Mouse (Mus musculus) heart, embryonic 14.5 days (tissue): ENCODE measurements around the gene Cd300e. TPM values are rescaled to one million over a fixed set of nuclear protein-coding genes. Genes with fewer than 3 reads are reported as not detected.

Experiments used
- ATAC-seq: fragments of 200-750 bp; cut with Nextera tagmentation; 2 replicates; pipeline ENCODE4 v1.8.0; 2017; ENCODE audit warnings: low read depth, moderate TSS enrichment; ENCODE audit not compliant: insufficient number of reproducible peaks, insufficient read depth, low FRiP score
- H3K27ac ChIP-seq, 2 experiments: fragments of 200-500 bp in 1 of 2; fragments of 300-500 bp in 1 of 2; sonication (generic) in 1 of 2; replicated peaks in 1 of 2; 2 replicates each; pipeline ENCODE4 v1.5.1; 2012 to 2014; ENCODE audit warnings: low read depth in 2 of 2, low read length in 2 of 2, control low read depth in 1 of 2, mild to moderate bottlenecking in 1 of 2, mixed read lengths in 1 of 2; ENCODE audit not compliant: control insufficient read depth in 1 of 2, insufficient read depth in 1 of 2
- H3K27me3 ChIP-seq: fragments of 300-500 bp; sonication (generic); 2 replicates; pipeline ENCODE4 v1.6.1; 2014; ENCODE audit warnings: mild to moderate bottlenecking, low read length, control low read depth; ENCODE audit not compliant: control insufficient read depth, insufficient read depth
- H3K36me3 ChIP-seq: fragments of 300-500 bp; sonication (generic); 2 replicates; pipeline ENCODE4 v1.6.1; 2014; ENCODE audit warnings: mild to moderate bottlenecking, control low read depth, low read length, mixed read lengths; ENCODE audit not compliant: control insufficient read depth, insufficient read depth
- H3K4me1 ChIP-seq, 2 experiments: fragments of 200-500 bp in 1 of 2; fragments of 300-500 bp in 1 of 2; sonication (generic) in 1 of 2; 2 replicates each; pipeline ENCODE4 v1.6.1; 2012 to 2014; ENCODE audit warnings: low read length in 2 of 2, control low read depth in 1 of 2, mixed read lengths in 1 of 2; ENCODE audit not compliant: control insufficient read depth in 2 of 2, insufficient read depth in 2 of 2
- H3K4me2 ChIP-seq: fragments of 300-500 bp; sonication (generic); 2 replicates; pipeline ENCODE4 v1.6.1; 2014; ENCODE audit warnings: mild to moderate bottlenecking, low read length
- H3K4me3 ChIP-seq, 2 experiments: fragments of 200-500 bp in 1 of 2; fragments of 300-500 bp in 1 of 2; sonication (generic) in 1 of 2; 2 replicates each; pipeline ENCODE4 v1.5.1; 2012 to 2014; ENCODE audit warnings: low read length in 2 of 2, mild to moderate bottlenecking in 2 of 2, control low read depth in 1 of 2, low read depth in 1 of 2, moderate library complexity in 1 of 2; ENCODE audit not compliant: control insufficient read depth in 1 of 2, insufficient read depth in 1 of 2
- H3K9ac ChIP-seq: fragments of 300-500 bp; sonication (generic); 2 replicates; pipeline ENCODE4 v1.6.1; 2014; ENCODE audit warnings: mild to moderate bottlenecking, low read length
- H3K9me3 ChIP-seq: fragments of 300-500 bp; sonication (generic); 2 replicates; pipeline ENCODE4 v1.6.1; 2016; ENCODE audit warnings: low read length, control low read depth; ENCODE audit not compliant: control insufficient read depth
- WGBS: fragments of 180-500 bp; shearing (Covaris S2); extraction: QIAGEN DNeasy Blood & Tissue Kit; methylation state at CpG from one replicate; pipeline ENCODE4 v1.1.7; 2014; 5-methylcytosine and 5-hydroxymethylcytosine counted together
- polyA plus RNA-seq: library from polyadenylated mRNA; unstranded; fragments of >200 nt; fragmentation: Nextera tagmentation; extraction: Ambion mirVana; gene quantifications from 2 replicates; pipeline ENCODE4 v1.2.1, GENCODE M21; 2014

Gene Cd300e
- polyA plus RNA-seq, 1 experiment from 2014 or later, result not detected

GRCm38 (mm10) chr11:115091362-115091901 is 29.5 kb upstream of the Cd300e start, which contains the start of gene Rab37:
Gene Rab37, plus strand, starts transcription at chr11:115091431.
- WGBS, result 2% methylated on average over 36 of the region's 36 CpGs
- Histone ChIP-seq H3K27ac (no peak within 1 kb of the TSS), H3K27me3 (peaks cover 35% of the 10 kb centered on the region), H3K4me2 (peak within 1 kb of the TSS; percentile 16; the same call in 1 of the 2 replicates), H3K36me3 (no peaks in the 10 kb centered on the region), H3K4me3 (no peak within 1 kb of the TSS), H3K9ac (no peak within 1 kb of the TSS), H3K4me1 (no peaks in the 10 kb centered on the region; a peak in 1 of 4 replicates), H3K9me3 (peaks cover 5% of the 10 kb centered on the region)
- ATAC-seq, result no peak

GRCm38 (mm10) chr11:115089853-115090252 is 27.9 kb upstream of the Cd300e start:
- Histone ChIP-seq H3K9ac (no peak overlapping the region), H3K27me3 (peaks cover 41% of the 10 kb centered on the region), H3K9me3 (peaks cover 5% of the 10 kb centered on the region), H3K4me3 (no peak overlapping the region), H3K27ac (no peak overlapping the region), H3K4me1 (no peaks in the 10 kb centered on the region; a peak in 1 of 4 replicates), H3K4me2 (no peak overlapping the region), H3K36me3 (no peaks in the 10 kb centered on the region)
- 63% methylated on average over 6 of the region's 6 CpGs for WGBS
- no peak for ATAC-seq

GRCm38 (mm10) chr11:115086213-115086612 is 24.2 kb upstream of the Cd300e start:
- no peak overlapping the region for H3K4me2 ChIP-seq
- no peak overlapping the region for H3K27ac ChIP-seq
- no peaks in the 10 kb centered on the region for H3K4me1 ChIP-seq
- no peaks in the 10 kb centered on the region for H3K36me3 ChIP-seq
- H3K9me3 ChIP-seq, result no peaks in the 10 kb centered on the region
- WGBS, result 53% methylated on average over 7 of the region's 7 CpGs
- ATAC-seq, result no peak
- H3K4me3 ChIP-seq, result no peak overlapping the region
- H3K9ac ChIP-seq, result no peak overlapping the region
- H3K27me3 ChIP-seq, result peaks cover 33% of the 10 kb centered on the region

GRCm38 (mm10) chr11:115085064-115085463 is 23.1 kb upstream of the Cd300e start:
- Histone ChIP-seq H3K27ac (no peak overlapping the region), H3K27me3 (peaks cover 22% of the 10 kb centered on the region), H3K9ac (no peak overlapping the region), H3K36me3 (no peaks in the 10 kb centered on the region), H3K9me3 (no peaks in the 10 kb centered on the region), H3K4me1 (no peaks in the 10 kb centered on the region), H3K4me2 (no peak overlapping the region), H3K4me3 (no peak overlapping the region)
- WGBS, result 68% methylated on average over 8 of the region's 8 CpGs
- ATAC-seq, result no peak

GRCm38 (mm10) chr11:115084595-115084994 is 22.6 kb upstream of the Cd300e start:
- ATAC-seq, result no peak
- H3K9ac ChIP-seq, result no peak overlapping the region
- peaks cover 19% of the 10 kb centered on the region for H3K27me3 ChIP-seq
- H3K27ac ChIP-seq, result no peak overlapping the region
- H3K4me1 ChIP-seq, result no peaks in the 10 kb centered on the region
- no peaks in the 10 kb centered on the region for H3K9me3 ChIP-seq
- H3K4me3 ChIP-seq, result no peak overlapping the region
- H3K36me3 ChIP-seq, result no peaks in the 10 kb centered on the region
- H3K4me2 ChIP-seq, result no peak overlapping the region
- 44% methylated on average over 12 of the region's 12 CpGs for WGBS

GRCm38 (mm10) chr11:115083376-115084139 is 21.6 kb upstream of the Cd300e start:
- WGBS, result 39% methylated on average over 18 of the region's 18 CpGs
- Histone ChIP-seq H3K27me3 (peaks cover 19% of the 10 kb centered on the region), H3K4me2 (no peak overlapping the region), H3K36me3 (no peaks in the 10 kb centered on the region), H3K27ac (no peak overlapping the region), H3K9ac (no peak overlapping the region), H3K4me3 (no peak overlapping the region), H3K9me3 (no peaks in the 10 kb centered on the region), H3K4me1 (no peaks in the 10 kb centered on the region)
- no peak for ATAC-seq

GRCm38 (mm10) chr11:115082196-115082595 is 20.2 kb upstream of the Cd300e start:
- no peak overlapping the region for H3K27ac ChIP-seq
- WGBS, result 57% methylated on average over 6 of the region's 6 CpGs

More at GRCm38 (mm10) chr11:115082196-115082595, 20.2 kb upstream of the Cd300e start:
- Histone ChIP-seq H3K4me3 (no peak overlapping the region), H3K27me3 (peaks cover 19% of the 10 kb centered on the region), H3K36me3 (no peaks in the 10 kb centered on the region), H3K4me1 (no peaks in the 10 kb centered on the region), H3K9ac (no peak overlapping the region), H3K9me3 (no peaks in the 10 kb centered on the region), H3K4me2 (no peak overlapping the region)
- no peak for ATAC-seq
